Mouse (Mus musculus): ENCODE data around the gene Gm10306. TPM values are rescaled to one million over a fixed set of nuclear protein-coding genes. Genes with fewer than 3 reads are reported as not detected.
A peak's percentile ranks its signal among the peaks of the same experiment; 100 is the strongest.

Gm10306 gene
- polyA plus RNA-seq, 1 experiment, result not detected

GRCm38 (mm10) chr4:94543041-94543440, 13.3 kb upstream of the Gm10306 start:
- H3K27ac ChIP-seq (ENCODE audit: insufficient read depth, low read length), result no peak overlapping the region
- peaks cover 5% of the 10 kb centered on the region; the same call in 1 of the 2 replicates for H3K36me3 ChIP-seq (ENCODE audit: control insufficient read depth, insufficient read depth, low read length, poor library complexity, severe bottlenecking)

GRCm38 (mm10) chr4:94544321-94544720, 12.0 kb upstream of the Gm10306 start:
- H3K9ac ChIP-seq (ENCODE audit: low read depth, poor library complexity, severe bottlenecking), result no peak overlapping the region
- TF ChIP-seq CTCF (IDR thresholded peaks at IDR 0.05; ENCODE audit: low read depth, low read length), result no peak
- no peak for TF ChIP-seq POLR2A (IDR thresholded peaks at IDR 0.05; ENCODE audit: insufficient read depth, low read length)
- no peak for TF ChIP-seq EP300 (IDR thresholded peaks at IDR 0.05; ENCODE audit: insufficient read depth, low read depth, low read length)
- H3K27ac ChIP-seq (ENCODE audit: insufficient read depth, low read length), result no peak overlapping the region
- peaks cover 5% of the 10 kb centered on the region; the same call in 1 of the 2 replicates for H3K36me3 ChIP-seq (ENCODE audit: control insufficient read depth, insufficient read depth, low read length, poor library complexity, severe bottlenecking)
- H3K27me3 ChIP-seq (ENCODE audit: control insufficient read depth, insufficient read depth, low read length, poor library complexity, severe bottlenecking), result no peaks in the 10 kb centered on the region
- no peaks in the 10 kb centered on the region for H3K9me3 ChIP-seq (replicated peaks; ENCODE audit: control insufficient read depth, insufficient read depth, low read length, poor library complexity, severe bottlenecking)
- H3K4me3 ChIP-seq (ENCODE audit: low read depth, low read length), result no peak overlapping the region
- H3K4me1 ChIP-seq (ENCODE audit: control insufficient read depth, insufficient read depth, low read length), result no peaks in the 10 kb centered on the region

More at GRCm38 (mm10) chr4:94543041-94543440, 13.3 kb upstream of the Gm10306 start:
- no peaks in the 10 kb centered on the region for H3K27me3 ChIP-seq (ENCODE audit: control insufficient read depth, insufficient read depth, low read length, poor library complexity, severe bottlenecking)
- H3K9ac ChIP-seq (ENCODE audit: low read depth, poor library complexity, severe bottlenecking), result no peak overlapping the region
- no peaks in the 10 kb centered on the region for H3K4me1 ChIP-seq (ENCODE audit: control insufficient read depth, insufficient read depth, low read length)
- H3K4me3 ChIP-seq (ENCODE audit: low read depth, low read length), result no peak overlapping the region
- no peaks in the 10 kb centered on the region for H3K9me3 ChIP-seq (replicated peaks; ENCODE audit: control insufficient read depth, insufficient read depth, low read length, poor library complexity, severe bottlenecking)
- TF ChIP-seq EP300 (IDR thresholded peaks at IDR 0.05; ENCODE audit: insufficient read depth, low read depth, low read length), result no peak
- TF ChIP-seq POLR2A (IDR thresholded peaks at IDR 0.05; ENCODE audit: insufficient read depth, low read length), result no peak
- TF ChIP-seq CTCF (IDR thresholded peaks at IDR 0.05; ENCODE audit: low read depth, low read length), result no peak

DNA sequence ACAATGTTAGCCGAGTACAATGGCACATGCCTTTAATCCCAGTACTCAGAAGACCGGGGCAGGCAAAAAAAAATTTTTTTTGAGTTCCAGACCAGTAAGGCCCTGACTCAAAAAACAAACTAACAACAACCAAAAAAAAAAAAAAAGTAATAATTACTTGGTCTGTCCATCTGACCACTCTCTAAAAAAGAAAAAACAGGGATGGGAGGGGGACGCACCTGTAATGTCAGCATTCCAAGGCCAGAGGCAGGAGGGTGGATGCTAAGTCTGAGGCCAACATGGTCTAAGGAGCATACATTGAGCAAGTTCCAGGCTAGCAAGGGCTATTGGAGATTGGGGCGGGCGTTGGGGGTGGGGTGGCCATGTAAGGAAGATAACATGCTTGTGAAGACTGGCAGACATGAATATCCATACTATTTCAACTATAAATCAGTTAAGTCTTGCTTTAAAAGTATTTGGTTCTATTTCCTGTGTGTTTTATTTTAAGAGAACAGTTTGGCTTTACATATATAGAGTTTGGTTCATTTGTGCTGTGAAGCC, 1.3 kb upstream of the Gm10306 start:
- Histone ChIP-seq H3K27ac (ENCODE audit: insufficient read depth, low read length) (no peak overlapping the region), H3K27me3 (ENCODE audit: control insufficient read depth, insufficient read depth, low read length, poor library complexity, severe bottlenecking) (no peaks in the 10 kb centered on the region), H3K4me1 (ENCODE audit: control insufficient read depth, insufficient read depth, low read length) (no peaks in the 10 kb centered on the region), H3K36me3 (ENCODE audit: control insufficient read depth, insufficient read depth, low read length, poor library complexity, severe bottlenecking) (no peaks in the 10 kb centered on the region; the same call in 1 of the 2 replicates), H3K9me3 (replicated peaks; ENCODE audit: control insufficient read depth, insufficient read depth, low read length, poor library complexity, severe bottlenecking) (no peaks in the 10 kb centered on the region), H3K4me3 (ENCODE audit: low read depth, low read length) (no peak overlapping the region), H3K9ac (ENCODE audit: low read depth, poor library complexity, severe bottlenecking) (no peak overlapping the region)
- TF ChIP-seq CTCF (IDR thresholded peaks at IDR 0.05; ENCODE audit: low read depth, low read length) (no peak), EP300 (IDR thresholded peaks at IDR 0.05; ENCODE audit: insufficient read depth, low read depth, low read length) (no peak), POLR2A (IDR thresholded peaks at IDR 0.05; ENCODE audit: insufficient read depth, low read length) (no peak)

- H3K36me3 ChIP-seq (ENCODE audit: control insufficient read depth, insufficient read depth, low read length, poor library complexity, severe bottlenecking), result no peaks in the 10 kb centered on the region
- H3K27me3 ChIP-seq (ENCODE audit: control insufficient read depth, insufficient read depth, low read length, poor library complexity, severe bottlenecking), result no peaks in the 10 kb centered on the region
- no peak overlapping the region for H3K27ac ChIP-seq (ENCODE audit: insufficient read depth, low read length)
- peak overlapping the region; percentile 60 for H3K4me3 ChIP-seq (ENCODE audit: low read depth, low read length)
- no peaks in the 10 kb centered on the region for H3K4me1 ChIP-seq (ENCODE audit: control insufficient read depth, insufficient read depth, low read length)
- TF ChIP-seq CTCF (IDR thresholded peaks at IDR 0.05; ENCODE audit: low read depth, low read length) (no peak), POLR2A (IDR thresholded peaks at IDR 0.05; ENCODE audit: insufficient read depth, low read length) (no peak)
- no peaks in the 10 kb centered on the region for H3K9me3 ChIP-seq (replicated peaks; ENCODE audit: control insufficient read depth, insufficient read depth, low read length, poor library complexity, severe bottlenecking)
- peak overlapping the region; percentile 81 for H3K9ac ChIP-seq (ENCODE audit: low read depth, poor library complexity, severe bottlenecking)
These were observed 799 bp downstream of the Gm10306 start for GRCm38 (mm10) chr4:94557145-94557544.

DNA sequence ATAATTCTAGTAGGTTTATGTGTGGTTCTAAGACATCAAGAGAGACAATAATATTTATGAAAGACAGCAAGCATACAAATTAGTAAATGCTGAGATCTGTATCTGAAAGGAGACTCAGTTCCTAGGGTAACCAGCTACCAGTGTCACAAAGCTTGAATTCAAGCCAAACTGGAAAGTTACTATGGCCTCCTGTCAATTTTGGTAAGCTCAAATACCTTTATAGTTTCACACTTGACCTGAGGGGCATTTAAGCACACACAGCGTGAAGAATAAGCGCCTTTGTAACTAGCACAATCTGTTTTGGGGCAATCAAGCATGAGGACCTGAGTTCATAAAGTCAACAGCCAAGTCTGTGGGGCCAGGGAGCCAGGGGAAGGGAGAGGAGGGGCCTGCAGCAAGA, 2.9 kb downstream of the Gm10306 start:
- Histone ChIP-seq H3K4me3 (ENCODE audit: low read depth, low read length) (no peak overlapping the region), H3K4me1 (ENCODE audit: control insufficient read depth, insufficient read depth, low read length) (no peaks in the 10 kb centered on the region), H3K27ac (ENCODE audit: insufficient read depth, low read length) (no peak overlapping the region), H3K36me3 (ENCODE audit: control insufficient read depth, insufficient read depth, low read length, poor library complexity, severe bottlenecking) (no peaks in the 10 kb centered on the region), H3K9me3 (replicated peaks; ENCODE audit: control insufficient read depth, insufficient read depth, low read length, poor library complexity, severe bottlenecking) (no peaks in the 10 kb centered on the region), H3K27me3 (ENCODE audit: control insufficient read depth, insufficient read depth, low read length, poor library complexity, severe bottlenecking) (no peaks in the 10 kb centered on the region), H3K9ac (ENCODE audit: low read depth, poor library complexity, severe bottlenecking) (no peak overlapping the region)
- TF ChIP-seq EP300 (IDR thresholded peaks at IDR 0.05; ENCODE audit: insufficient read depth, low read depth, low read length), result no peak
- no peak for TF ChIP-seq CTCF (IDR thresholded peaks at IDR 0.05; ENCODE audit: low read depth, low read length)
- TF ChIP-seq POLR2A (IDR thresholded peaks at IDR 0.05; ENCODE audit: insufficient read depth, low read length), result no peak

DNA sequence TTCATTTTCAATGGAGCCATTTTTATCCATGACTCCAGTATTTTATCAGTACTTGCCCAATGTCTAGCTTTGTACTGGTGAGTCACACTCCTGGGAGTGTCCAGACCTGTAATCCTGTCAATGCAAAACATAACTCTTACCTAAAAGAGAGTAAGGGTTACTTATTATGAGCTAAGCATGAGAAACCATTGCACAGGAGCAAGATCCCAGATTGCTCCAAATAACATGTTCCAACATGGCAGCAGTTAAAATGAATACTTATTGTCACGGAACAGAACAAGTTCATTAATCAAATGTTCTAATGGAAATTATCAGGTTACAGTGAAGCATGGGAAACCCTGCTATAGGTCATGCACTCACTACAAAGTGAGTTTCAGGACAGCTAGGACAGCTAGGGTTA, 4.0 kb downstream of the Gm10306 start:
- Histone ChIP-seq H3K27ac (ENCODE audit: insufficient read depth, low read length) (no peak overlapping the region), H3K4me3 (ENCODE audit: low read depth, low read length) (no peak overlapping the region), H3K36me3 (ENCODE audit: control insufficient read depth, insufficient read depth, low read length, poor library complexity, severe bottlenecking) (no peaks in the 10 kb centered on the region), H3K9ac (ENCODE audit: low read depth, poor library complexity, severe bottlenecking) (no peak overlapping the region), H3K4me1 (ENCODE audit: control insufficient read depth, insufficient read depth, low read length) (no peaks in the 10 kb centered on the region), H3K9me3 (replicated peaks; ENCODE audit: control insufficient read depth, insufficient read depth, low read length, poor library complexity, severe bottlenecking) (no peaks in the 10 kb centered on the region), H3K27me3 (ENCODE audit: control insufficient read depth, insufficient read depth, low read length, poor library complexity, severe bottlenecking) (no peaks in the 10 kb centered on the region)
- TF ChIP-seq POLR2A (IDR thresholded peaks at IDR 0.05; ENCODE audit: insufficient read depth, low read length) (no peak), CTCF (IDR thresholded peaks at IDR 0.05; ENCODE audit: low read depth, low read length) (no peak), EP300 (IDR thresholded peaks at IDR 0.05; ENCODE audit: insufficient read depth, low read depth, low read length) (no peak)

All from ES-Bruce4 (cell line).